Mouse (Mus musculus) erythroblast, embryonic 14.5 days (primary cell): ENCODE measurements at regions not wholly inside any gene's neighbourhood (a gene's known extent, or its start where the extent isn't known, plus 50 kb on each side); places are given as distances from the start of the nearest gene placed in this dataset.

ENCODE experiments used
- H3K27me3 ChIP-seq: 2 replicates; pipeline ENCODE4 v1.6.1; 2012; ENCODE audit warnings: inconsistent platforms; ENCODE audit not compliant: control insufficient read depth
- H3K36me3 ChIP-seq: 2 replicates; pipeline ENCODE4 v1.6.1; 2012; ENCODE audit warnings: mild to moderate bottlenecking, inconsistent platforms; ENCODE audit not compliant: control insufficient read depth
- H3K4me1 ChIP-seq: 2 replicates; pipeline ENCODE4 v1.6.1; 2012; ENCODE audit warnings: inconsistent platforms; ENCODE audit not compliant: control insufficient read depth
- H3K4me3 ChIP-seq: replicated peaks from 2 replicates; pipeline ENCODE3; 2012; ENCODE audit warnings: moderate library complexity, mild to moderate bottlenecking, inconsistent platforms
- H3K9me3 ChIP-seq: 2 replicates; pipeline ENCODE4 v1.6.1; 2012; ENCODE audit warnings: low read length, inconsistent platforms, mixed read lengths; ENCODE audit not compliant: control insufficient read depth
- GATA1 ChIP-seq: IDR thresholded peaks from 2 replicates; pipeline ENCODE4 v1.6.1; 2012; ENCODE audit warnings: low read length, inconsistent platforms, mixed read lengths
- TAL1 ChIP-seq: IDR thresholded peaks from 3 replicates; pipeline ENCODE4 v1.6.1; 2012; ENCODE audit warnings: low read length, inconsistent platforms, mixed read lengths

DNA sequence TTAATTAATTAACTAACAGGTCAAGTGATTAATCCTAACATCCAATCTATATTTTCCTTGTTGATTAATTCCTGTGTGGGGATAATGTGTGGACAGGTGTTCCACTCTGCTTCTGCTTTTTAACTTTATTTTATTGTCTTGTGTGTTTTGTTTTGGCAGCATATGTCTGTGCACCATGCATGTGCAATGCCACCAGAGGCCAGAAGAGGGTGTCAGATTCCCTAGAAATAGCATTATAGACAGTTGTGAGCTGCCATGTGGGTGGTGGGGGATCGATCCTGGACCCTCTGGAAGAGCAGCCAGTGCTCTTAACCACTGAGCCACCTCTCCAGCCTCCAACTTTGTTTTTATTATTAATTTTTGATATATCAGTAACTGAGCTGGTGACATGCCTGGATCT lies 65.6 kb downstream of the En1 start:
- Histone ChIP-seq H3K36me3 (no peaks in the 10 kb centered on the region), H3K4me1 (no peaks in the 10 kb centered on the region), H3K9me3 (no peaks in the 10 kb centered on the region), H3K4me3 (no peak overlapping the region), H3K27me3 (no peaks in the 10 kb centered on the region)
- TF ChIP-seq GATA1 (no peak), TAL1 (no peak)

DNA sequence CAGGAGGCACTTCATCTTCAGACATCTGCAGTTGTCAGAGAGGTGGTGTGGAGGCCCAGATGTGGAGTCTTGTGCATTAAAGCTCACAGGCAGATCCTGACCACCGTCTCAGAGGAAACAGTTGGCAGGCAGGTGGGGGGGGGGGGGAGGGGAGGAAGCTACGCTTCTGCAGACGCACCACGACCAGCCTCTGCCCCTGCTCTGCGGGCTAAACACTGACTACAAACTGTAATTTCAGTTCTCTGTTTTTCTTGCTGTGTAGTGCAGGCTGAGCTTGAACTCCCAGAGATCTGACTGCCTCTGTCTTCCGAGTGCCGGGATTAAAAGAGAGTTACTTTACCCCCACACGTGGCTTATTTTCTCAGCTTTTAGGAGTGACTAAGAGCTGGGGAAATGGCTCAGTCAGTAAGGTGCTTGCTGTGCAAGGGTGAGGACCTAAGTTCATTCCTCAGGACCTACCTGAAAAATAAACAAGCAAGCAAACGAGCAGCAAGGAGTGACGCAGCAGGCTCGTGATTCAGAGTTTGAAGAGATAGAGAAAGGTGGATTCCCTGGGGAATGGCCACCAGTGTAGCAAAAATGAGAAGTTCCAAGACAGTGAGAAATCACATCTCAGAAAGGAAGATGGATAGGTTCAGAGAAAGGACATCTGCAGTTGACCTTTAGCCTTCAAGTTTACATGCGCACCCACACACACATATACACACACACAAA lies 81.5 kb downstream of the En1 start:
- no peaks in the 10 kb centered on the region for H3K4me1 ChIP-seq
- H3K4me3 ChIP-seq: no peak overlapping the region
- H3K27me3 ChIP-seq: no peaks in the 10 kb centered on the region
- no peaks in the 10 kb centered on the region for H3K36me3 ChIP-seq
- TF ChIP-seq TAL1 (no peak), GATA1 (no peak)
- no peaks in the 10 kb centered on the region for H3K9me3 ChIP-seq

DNA sequence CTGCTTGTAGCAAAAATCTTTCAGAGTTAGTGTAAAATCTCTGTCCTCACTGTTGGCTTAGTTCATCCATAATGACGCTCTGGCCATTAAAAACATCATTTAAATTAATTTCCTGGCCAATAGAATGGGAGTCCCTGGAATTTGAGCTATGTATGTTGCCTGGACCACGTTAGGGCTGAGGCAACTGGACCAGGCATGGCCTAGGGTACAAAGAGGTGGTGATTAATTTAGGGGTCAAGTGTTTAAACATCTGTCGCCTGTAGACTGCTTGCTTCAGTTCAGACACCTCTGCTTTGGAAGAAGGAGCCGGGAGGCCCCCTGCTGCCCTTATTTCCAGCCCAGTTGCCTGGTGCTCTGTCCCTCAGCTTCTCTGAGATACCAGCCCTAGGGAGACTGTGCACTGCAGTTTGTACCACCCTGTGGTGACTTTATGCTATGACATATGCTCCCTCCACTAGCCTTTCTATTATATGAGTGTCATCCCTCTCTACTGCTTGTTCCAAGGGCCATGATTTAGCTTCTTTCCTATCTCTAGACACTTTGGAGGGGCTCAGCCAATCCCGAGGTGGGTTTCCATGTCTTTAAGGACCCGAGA lies 83.5 kb downstream of the En1 start:
- Histone ChIP-seq H3K36me3 (no peaks in the 10 kb centered on the region), H3K9me3 (no peaks in the 10 kb centered on the region), H3K27me3 (no peaks in the 10 kb centered on the region), H3K4me3 (no peak overlapping the region), H3K4me1 (no peaks in the 10 kb centered on the region)
- TF ChIP-seq GATA1 (no peak), TAL1 (no peak)

DNA sequence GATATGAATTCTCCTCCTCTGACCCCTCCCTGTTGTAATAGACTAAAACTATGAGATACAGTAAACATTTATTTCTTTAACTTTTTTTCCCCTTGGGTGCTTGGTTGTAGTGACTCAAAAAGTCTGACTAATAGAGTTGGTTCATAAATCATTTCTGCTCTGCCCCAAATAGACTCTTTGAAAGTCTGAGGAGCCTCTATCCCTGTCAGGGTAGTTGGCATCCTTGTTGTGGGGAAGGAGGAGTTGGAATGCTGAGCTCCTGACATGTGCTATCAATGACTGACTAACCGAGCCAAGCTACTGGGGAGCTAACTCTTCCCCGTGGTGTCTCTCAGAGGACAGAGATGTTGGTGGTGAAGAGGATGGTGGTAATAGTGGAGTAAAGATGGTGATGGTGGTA lies 89.4 kb downstream of the En1 start:
- Histone ChIP-seq H3K27me3 (no peaks in the 10 kb centered on the region), H3K4me3 (no peak overlapping the region), H3K36me3 (no peaks in the 10 kb centered on the region), H3K4me1 (no peaks in the 10 kb centered on the region), H3K9me3 (no peaks in the 10 kb centered on the region; the same call in 1 of the 2 replicates)
- TF ChIP-seq TAL1: no peak
- no peak for TF ChIP-seq GATA1

DNA sequence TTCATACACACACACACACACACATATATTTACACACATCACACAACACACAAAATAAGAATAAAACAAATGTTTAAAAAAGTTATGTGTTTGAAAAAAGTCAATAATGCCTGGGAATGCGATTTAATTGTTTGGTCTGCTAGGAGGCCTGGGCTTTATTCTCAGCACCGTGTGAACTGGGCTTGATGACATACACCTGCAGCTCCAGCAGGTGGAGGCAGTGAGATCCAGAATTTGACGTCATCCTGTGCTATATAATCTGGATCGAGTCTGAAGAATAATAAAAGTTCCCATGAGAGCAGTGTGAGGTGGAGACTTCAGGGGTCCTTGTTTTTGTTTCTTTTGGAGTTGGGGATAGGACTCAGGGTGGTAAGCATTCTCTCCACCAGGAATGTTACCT lies 96.0 kb downstream of the En1 start:
- TF ChIP-seq GATA1 (no peak), TAL1 (no peak)
- H3K27me3 ChIP-seq: no peaks in the 10 kb centered on the region
- H3K9me3 ChIP-seq: no peaks in the 10 kb centered on the region; the same call in 1 of the 2 replicates
- H3K4me1 ChIP-seq: no peaks in the 10 kb centered on the region
- no peaks in the 10 kb centered on the region for H3K36me3 ChIP-seq
- no peak overlapping the region for H3K4me3 ChIP-seq

DNA sequence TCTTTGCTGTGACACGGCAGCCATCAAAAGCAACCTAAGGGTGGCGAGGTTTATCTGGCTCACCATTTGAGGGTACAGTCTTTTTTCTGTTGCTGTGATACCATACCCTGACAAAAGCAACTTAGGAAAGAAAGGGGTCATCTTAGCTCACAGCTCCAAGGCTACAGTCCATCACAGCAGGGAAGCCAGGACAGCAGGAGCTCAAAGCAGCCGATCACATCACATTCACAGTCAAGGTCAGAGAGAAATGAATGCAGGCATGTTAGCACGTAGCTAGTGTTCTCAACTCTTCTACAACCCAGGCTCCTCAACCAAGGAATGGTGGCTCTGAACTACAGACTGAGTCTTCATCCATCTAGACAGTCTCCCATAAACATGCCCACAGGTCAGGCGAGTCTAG lies 102.0 kb downstream of the En1 start:
- H3K4me3 ChIP-seq: no peak overlapping the region
- TF ChIP-seq GATA1 (no peak), TAL1 (no peak)
- H3K9me3 ChIP-seq: no peaks in the 10 kb centered on the region
- no peaks in the 10 kb centered on the region for H3K27me3 ChIP-seq
- no peaks in the 10 kb centered on the region for H3K36me3 ChIP-seq
- no peaks in the 10 kb centered on the region for H3K4me1 ChIP-seq

DNA sequence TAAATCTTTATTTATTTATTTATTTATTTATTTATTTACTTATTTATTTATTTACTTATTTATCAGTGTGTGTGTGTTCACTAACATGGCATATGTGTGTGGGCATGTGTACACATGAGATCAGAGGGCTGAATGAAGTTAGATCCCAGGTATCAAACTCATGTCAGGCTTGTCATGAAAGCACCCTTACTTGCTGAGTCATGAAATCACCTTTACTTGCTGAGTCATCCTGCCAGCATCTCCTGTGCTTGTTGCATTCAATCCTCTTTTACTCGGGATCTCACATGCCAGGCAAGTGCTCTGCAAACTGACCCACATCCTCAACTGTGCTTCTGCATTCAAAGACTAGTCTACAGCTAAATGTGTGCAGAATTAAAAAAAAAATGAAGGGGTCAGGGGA lies 103.8 kb downstream of the En1 start:
- Histone ChIP-seq H3K36me3 (no peaks in the 10 kb centered on the region), H3K9me3 (no peaks in the 10 kb centered on the region), H3K4me3 (no peak overlapping the region), H3K4me1 (no peaks in the 10 kb centered on the region), H3K27me3 (no peaks in the 10 kb centered on the region)
- TF ChIP-seq GATA1 (no peak), TAL1 (no peak)

DNA sequence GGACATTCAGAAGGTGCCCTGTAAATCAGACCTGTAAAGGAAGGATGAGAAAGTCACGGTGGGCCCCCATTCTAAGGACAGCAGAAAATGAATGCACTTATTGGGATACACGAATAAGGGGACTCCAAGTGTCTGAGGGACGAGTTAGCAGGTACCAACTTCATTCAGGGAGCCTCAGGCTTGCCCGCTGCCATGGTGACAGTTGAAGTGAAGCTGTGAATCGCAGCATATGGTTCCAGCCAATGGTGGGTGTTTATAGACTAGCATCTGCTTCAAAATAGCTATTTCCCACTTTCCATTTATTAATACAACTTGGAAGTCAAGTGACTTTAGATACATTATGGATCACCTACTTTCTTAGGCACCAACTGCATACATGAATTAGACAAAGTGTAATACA lies 106.3 kb downstream of the En1 start:
- TF ChIP-seq TAL1 (no peak), GATA1 (no peak)
- Histone ChIP-seq H3K9me3 (no peaks in the 10 kb centered on the region), H3K4me3 (no peak overlapping the region), H3K27me3 (no peaks in the 10 kb centered on the region), H3K4me1 (no peaks in the 10 kb centered on the region), H3K36me3 (no peaks in the 10 kb centered on the region)

DNA sequence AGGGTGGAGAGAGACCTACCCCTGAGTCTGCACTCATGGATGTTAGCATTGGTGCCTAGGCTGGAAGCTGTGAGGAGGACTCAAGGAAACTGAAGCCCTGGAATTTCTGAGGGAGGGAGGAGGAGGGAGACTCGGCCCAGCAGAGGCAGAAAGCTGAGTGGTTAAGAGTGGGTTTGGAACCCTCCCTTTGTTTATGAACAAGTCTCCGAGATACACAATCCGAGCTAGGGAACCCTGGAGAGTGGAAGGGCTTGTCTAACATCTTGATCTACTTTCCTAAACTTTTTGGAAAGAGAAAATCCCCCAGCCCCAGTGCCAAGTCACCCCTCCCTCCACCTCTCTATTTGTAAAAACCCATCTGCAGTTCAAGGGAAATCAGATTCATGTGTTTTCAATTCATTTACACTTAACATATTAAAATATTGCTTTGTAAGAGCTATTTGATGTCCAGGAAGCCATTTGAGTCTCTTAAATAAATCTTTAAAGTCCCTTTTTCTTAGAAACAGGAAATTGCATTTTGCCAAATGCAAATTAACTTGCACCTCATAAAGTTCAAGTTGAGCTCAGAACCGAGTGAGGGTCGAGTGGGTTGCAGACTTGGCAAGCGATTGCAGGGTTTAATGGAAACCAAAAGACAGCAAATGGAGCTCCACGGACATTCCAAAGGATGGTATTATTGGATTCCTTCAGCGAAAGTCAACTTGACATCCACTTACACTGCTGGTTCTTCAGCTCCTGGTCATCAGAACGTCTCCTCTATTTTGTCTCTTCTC lies 113.1 kb downstream of the En1 start:
- TF ChIP-seq TAL1 (no peak), GATA1 (no peak)
- peaks cover 7% of the 10 kb centered on the region; the same call in 1 of the 2 replicates for H3K9me3 ChIP-seq
- H3K4me3 ChIP-seq: no peak overlapping the region
- no peaks in the 10 kb centered on the region for H3K4me1 ChIP-seq
- no peaks in the 10 kb centered on the region for H3K36me3 ChIP-seq
- H3K27me3 ChIP-seq: no peaks in the 10 kb centered on the region
